Mouse (Mus musculus) lung, postnatal 0 days (tissue): ENCODE measurements around the gene Rhot2.

Source experiments
- CTCF ChIP-seq: IDR thresholded peaks from 2 replicates; pipeline ENCODE4 v1.5.1; 2016; ENCODE audit warnings: antibody characterized with exemption, mild to moderate bottlenecking
- EP300 ChIP-seq: IDR thresholded peaks from 2 replicates; pipeline ENCODE4 v1.6.1; 2016; ENCODE audit warnings: antibody characterized with exemption, mild to moderate bottlenecking, control low read depth

DNA sequence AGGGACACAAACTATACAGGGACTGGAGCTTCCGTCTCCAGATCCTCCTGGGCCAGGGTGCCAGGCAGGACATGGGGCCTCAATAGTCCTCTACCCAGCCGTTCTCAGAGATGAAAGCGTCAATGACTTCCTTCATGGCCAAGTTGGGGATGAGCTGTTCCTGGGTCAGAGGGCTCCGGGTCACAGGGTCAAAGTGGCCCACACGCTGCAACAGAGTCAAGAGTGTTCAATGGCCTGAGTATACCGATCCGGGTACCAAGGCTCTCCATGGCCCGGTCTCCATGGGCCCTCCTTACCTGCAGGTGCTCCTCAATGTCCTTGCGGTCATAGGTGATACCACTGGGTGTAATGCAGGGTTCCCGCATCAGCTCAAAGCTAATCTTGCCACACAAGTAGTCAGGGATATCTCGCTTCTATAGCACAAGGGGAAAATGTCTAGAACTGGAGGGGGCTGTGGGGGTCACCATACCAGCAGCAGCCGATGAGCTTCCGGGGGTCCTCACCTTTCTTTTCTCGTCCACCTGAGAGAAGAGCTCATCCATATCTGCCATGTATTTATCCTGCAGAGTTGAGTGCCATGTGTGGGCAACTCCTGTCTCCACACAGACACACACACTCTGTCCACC, 13.7 kb downstream of the Rhot2 start:
- TF ChIP-seq CTCF (no peak), EP300 (no peak)
